Mouse (Mus musculus): ENCODE measurements at regions not wholly inside any gene's neighbourhood (a gene's known extent, or its start where the extent isn't known, plus 50 kb on each side); places are given as distances from the start of the nearest gene placed in this dataset.

DNA sequence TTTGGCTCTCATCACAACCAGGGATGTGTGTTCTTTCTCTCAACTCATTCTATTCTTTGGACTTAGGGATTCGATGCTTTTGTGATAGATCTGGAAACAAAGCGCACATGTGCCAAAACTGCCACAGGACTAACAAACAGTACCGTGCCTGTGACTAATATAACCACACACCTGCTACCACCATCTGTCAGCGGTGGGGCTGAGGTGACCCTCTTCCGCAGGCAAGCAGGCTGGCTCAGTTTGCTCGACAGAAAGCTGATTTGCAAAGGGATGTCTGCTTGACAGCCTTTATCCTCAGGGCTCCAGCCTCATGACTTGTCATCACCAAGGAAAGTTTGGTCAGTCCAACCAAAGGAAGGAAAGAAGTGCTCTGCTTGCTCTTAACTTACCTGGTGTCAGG lies 146.7 kb upstream of the Fer start:
- Histone ChIP-seq H3K4me1 (replicated peaks; ENCODE audit: control insufficient read depth in 2 of 2, insufficient read depth in 2 of 2, low read length in 1 of 2) (no peaks in the 10 kb centered on the region), H3K9me3 (ENCODE audit: control insufficient read depth, low read length) (no peaks in the 10 kb centered on the region), H3K27me3 (ENCODE audit: control insufficient read depth, insufficient read depth, low read length) (no peaks in the 10 kb centered on the region), H3K4me2 (ENCODE audit: low read depth) (no peak overlapping the region), H3K9ac (replicated peaks) (no peak overlapping the region), H3K36me3 (replicated peaks; ENCODE audit: control insufficient read depth, insufficient read depth, low read depth) (no peaks in the 10 kb centered on the region), H3K4me3 (ENCODE audit: insufficient read depth in 1 of 2, low read depth in 2 of 2, low read length in 2 of 2) (no peak overlapping the region), H3K27ac (no peak overlapping the region)
- no peak for DNase-seq (ENCODE audit: low read depth in 3 of 3, low spot score in 3 of 3)
- TF ChIP-seq EP300 (IDR thresholded peaks at IDR 0.05; ENCODE audit: low read depth) (no peak), CTCF (IDR thresholded peaks at IDR 0.05; ENCODE audit: low read depth) (no peak)
- 70% methylated on average over 6 of the region's 6 CpGs for WGBS (ENCODE audit: insufficient replicate concordance)
- ATAC-seq (ENCODE audit: insufficient read depth): no peak

GRCm38 (mm10) chr17:63717051-63717578 lies 145.7 kb upstream of the Fer start:
- no peak for TF ChIP-seq EP300 (IDR thresholded peaks at IDR 0.05; ENCODE audit: low read depth)
- no peak for TF ChIP-seq CTCF (IDR thresholded peaks at IDR 0.05; ENCODE audit: low read depth)
- H3K4me1 ChIP-seq (replicated peaks; ENCODE audit: control insufficient read depth in 2 of 2, insufficient read depth in 2 of 2, low read length in 1 of 2): no peaks in the 10 kb centered on the region
- WGBS (ENCODE audit: insufficient replicate concordance): 45% methylated on average over 9 of the region's 9 CpGs
- no peak overlapping the region for H3K9ac ChIP-seq (replicated peaks)
- no peaks in the 10 kb centered on the region for H3K9me3 ChIP-seq (ENCODE audit: control insufficient read depth, low read length)
- no peaks in the 10 kb centered on the region for H3K27me3 ChIP-seq (ENCODE audit: control insufficient read depth, insufficient read depth, low read length)
- no peak overlapping the region for H3K27ac ChIP-seq
- no peaks in the 10 kb centered on the region for H3K36me3 ChIP-seq (replicated peaks; ENCODE audit: control insufficient read depth, insufficient read depth, low read depth)
- ATAC-seq (ENCODE audit: insufficient read depth): no peak
- H3K4me2 ChIP-seq (ENCODE audit: low read depth): no peak overlapping the region
- DNase-seq (ENCODE audit: low read depth in 3 of 3, low spot score in 3 of 3): no peak
- H3K4me3 ChIP-seq (ENCODE audit: insufficient read depth in 1 of 2, low read depth in 2 of 2, low read length in 2 of 2): no peak overlapping the region

DNA sequence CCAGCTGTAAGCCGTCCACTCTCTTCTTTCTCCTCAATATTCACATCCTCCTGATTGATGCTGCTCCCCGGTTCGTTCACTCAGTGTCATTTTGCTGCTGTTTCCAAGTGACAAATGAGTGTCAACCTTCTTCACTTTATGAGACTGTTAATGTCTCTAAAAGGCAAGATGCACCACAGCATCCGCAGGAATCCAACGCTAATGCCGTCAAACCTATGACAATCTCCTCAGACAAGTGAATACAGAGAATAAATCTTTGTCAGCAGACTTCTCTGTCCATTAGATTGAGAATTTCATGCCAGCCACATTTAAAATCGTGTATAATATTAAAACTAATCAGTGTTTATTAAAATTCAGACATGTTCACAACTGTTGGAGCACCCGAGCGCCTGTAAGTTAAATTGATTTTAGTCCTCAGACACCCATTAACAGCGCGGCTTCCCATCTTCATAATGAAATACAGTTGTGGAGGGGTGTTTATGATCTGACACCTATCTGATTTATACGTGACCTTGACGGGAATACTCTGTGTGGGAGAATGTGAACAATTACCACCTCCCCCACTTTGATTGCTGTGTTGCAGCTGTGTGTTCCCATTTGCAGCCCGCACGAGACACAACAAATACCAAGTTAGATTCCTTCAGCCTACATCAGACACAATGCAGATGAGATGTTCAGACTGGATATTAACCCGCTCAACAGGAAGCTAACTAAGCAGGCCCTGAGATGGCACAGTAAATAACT lies 143.7 kb upstream of the Fer start:
- Histone ChIP-seq H3K36me3 (replicated peaks; ENCODE audit: control insufficient read depth, insufficient read depth, low read depth) (no peaks in the 10 kb centered on the region), H3K9ac (replicated peaks) (no peak overlapping the region), H3K27me3 (ENCODE audit: control insufficient read depth, insufficient read depth, low read length) (no peaks in the 10 kb centered on the region), H3K4me3 (ENCODE audit: insufficient read depth in 1 of 2, low read depth in 2 of 2, low read length in 2 of 2) (no peak overlapping the region), H3K9me3 (ENCODE audit: control insufficient read depth, low read length) (no peaks in the 10 kb centered on the region), H3K4me1 (replicated peaks; ENCODE audit: control insufficient read depth in 2 of 2, insufficient read depth in 2 of 2, low read length in 1 of 2) (no peaks in the 10 kb centered on the region), H3K4me2 (ENCODE audit: low read depth) (no peak overlapping the region), H3K27ac (no peak overlapping the region)
- TF ChIP-seq CTCF (IDR thresholded peaks at IDR 0.05; ENCODE audit: low read depth) (no peak), EP300 (IDR thresholded peaks at IDR 0.05; ENCODE audit: low read depth) (no peak)
- DNase-seq (ENCODE audit: low read depth in 3 of 3, low spot score in 3 of 3) (no peak), ATAC-seq (ENCODE audit: insufficient read depth) (no peak)
- 70% methylated on average over 16 of the region's 16 CpGs for WGBS (ENCODE audit: insufficient replicate concordance)

DNA sequence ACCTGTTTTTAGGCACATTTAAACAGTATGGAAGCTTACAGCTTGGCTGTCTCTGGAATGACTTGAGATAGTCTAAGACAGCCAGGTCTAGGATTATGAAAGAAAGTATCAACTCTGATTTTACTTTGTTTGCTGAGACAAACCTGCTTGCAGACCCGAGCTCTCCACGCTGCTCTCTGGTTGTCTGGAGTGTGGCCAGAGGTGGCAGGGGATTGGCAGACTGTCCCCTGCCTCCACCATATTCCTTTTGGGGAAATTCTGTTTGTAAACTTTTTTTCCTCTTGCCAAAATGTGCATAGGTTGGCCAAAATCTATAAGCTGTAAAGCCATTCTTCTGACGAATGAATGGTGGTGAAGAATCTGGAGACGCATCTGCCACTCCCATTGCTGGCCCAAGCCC lies 143.1 kb upstream of the Fer start:
- H3K9me3 ChIP-seq (ENCODE audit: control insufficient read depth, low read length): no peaks in the 10 kb centered on the region
- no peak overlapping the region for H3K9ac ChIP-seq (replicated peaks)
- H3K4me1 ChIP-seq (replicated peaks; ENCODE audit: control insufficient read depth in 2 of 2, insufficient read depth in 2 of 2, low read length in 1 of 2): no peaks in the 10 kb centered on the region
- H3K4me2 ChIP-seq (ENCODE audit: low read depth): no peak overlapping the region
- DNase-seq (ENCODE audit: low read depth in 3 of 3, low spot score in 3 of 3) (no peak), ATAC-seq (ENCODE audit: insufficient read depth) (no peak)
- WGBS (ENCODE audit: insufficient replicate concordance): 64% methylated on average over 4 of the region's 4 CpGs
- TF ChIP-seq CTCF (IDR thresholded peaks at IDR 0.05; ENCODE audit: low read depth): no peak
- TF ChIP-seq EP300 (IDR thresholded peaks at IDR 0.05; ENCODE audit: low read depth): no peak
- no peak overlapping the region for H3K27ac ChIP-seq
- no peak overlapping the region for H3K4me3 ChIP-seq (ENCODE audit: insufficient read depth in 1 of 2, low read depth in 2 of 2, low read length in 2 of 2)
- H3K27me3 ChIP-seq (ENCODE audit: control insufficient read depth, insufficient read depth, low read length): no peaks in the 10 kb centered on the region
- H3K36me3 ChIP-seq (replicated peaks; ENCODE audit: control insufficient read depth, insufficient read depth, low read depth): no peaks in the 10 kb centered on the region

DNA sequence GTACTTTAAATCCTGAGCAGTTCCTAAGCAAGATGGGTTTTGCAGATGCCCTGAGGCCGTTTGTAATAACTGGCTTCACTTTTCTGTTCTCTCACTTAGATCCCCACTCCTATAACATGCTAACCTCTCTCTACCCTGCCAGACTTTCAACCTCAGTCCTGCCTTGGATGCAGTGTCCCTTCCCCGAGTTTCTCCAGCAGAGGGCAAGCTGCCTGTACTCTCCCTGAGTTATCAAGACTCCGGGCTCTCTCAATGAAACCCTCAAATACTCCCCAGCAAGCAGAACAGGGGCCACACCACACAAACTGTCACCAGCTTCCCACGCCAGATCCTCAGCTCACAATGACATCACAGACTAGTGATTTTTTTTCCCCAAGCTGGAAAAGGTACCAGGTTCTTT lies 142.0 kb upstream of the Fer start:
- TF ChIP-seq EP300 (IDR thresholded peaks at IDR 0.05; ENCODE audit: low read depth) (no peak), CTCF (IDR thresholded peaks at IDR 0.05; ENCODE audit: low read depth) (peak; percentile 15; the same call in 1 of the 2 replicates)
- Histone ChIP-seq H3K27me3 (ENCODE audit: control insufficient read depth, insufficient read depth, low read length) (no peaks in the 10 kb centered on the region), H3K27ac (no peak overlapping the region), H3K36me3 (replicated peaks; ENCODE audit: control insufficient read depth, insufficient read depth, low read depth) (no peaks in the 10 kb centered on the region), H3K4me1 (replicated peaks; ENCODE audit: control insufficient read depth in 2 of 2, insufficient read depth in 2 of 2, low read length in 1 of 2) (no peaks in the 10 kb centered on the region), H3K4me3 (ENCODE audit: insufficient read depth in 1 of 2, low read depth in 2 of 2, low read length in 2 of 2) (no peak overlapping the region), H3K9ac (replicated peaks) (no peak overlapping the region), H3K4me2 (ENCODE audit: low read depth) (no peak overlapping the region), H3K9me3 (ENCODE audit: control insufficient read depth, low read length) (no peaks in the 10 kb centered on the region)
- no peak for ATAC-seq (ENCODE audit: insufficient read depth)
- WGBS (ENCODE audit: insufficient replicate concordance): 26% methylated on average over 4 of the region's 4 CpGs
- DNase-seq (ENCODE audit: low read depth in 3 of 3, low spot score in 3 of 3): no peak
